Mouse (Mus musculus): ENCODE data around the gene Pigyl.

The Pigyl gene

GRCm38 (mm10) chr9:22196412-22196811 is 39.8 kb downstream of the Pigyl start:
- peak; percentile 9 to 31 for DNase-seq (ENCODE audit: low spot score in 2 of 2)

Measured in urinary bladder, postnatal 36 days (tissue).